Mouse (Mus musculus) embryonic facial prominence, embryonic 11.5 days (tissue): ENCODE data around the gene Pram1. TPM values are rescaled to one million over a fixed set of nuclear protein-coding genes. Genes with fewer than 3 reads are reported as not detected.

Experiments used
- polyA plus RNA-seq: library from polyadenylated mRNA; unstranded; fragments of >200 nt; fragmentation: Nextera tagmentation; extraction: Ambion mirVana; gene quantifications from 2 replicates; pipeline ENCODE4 v1.2.1, GENCODE M21; 2014

Gene Pram1
- polyA plus RNA-seq, 1 experiment from 2014 or later, result 0.32 TPM

Other genes starting within 250 kb of the Pram1 start
- 26.0 and 30.6 TPM in 2 replicates for gene Zfp101, start 243.4 kb upstream of the Pram1 start, polyA plus RNA-seq
- not detected in 2 replicates for gene Actl9, start 205.2 kb upstream of the Pram1 start, polyA plus RNA-seq
- 36.1 and 38.9 TPM in 2 replicates for gene Adamts10, start 113.9 kb upstream of the Pram1 start, polyA plus RNA-seq
- 1.6 and 2.2 TPM in 2 replicates for gene Myo1f, start 82.3 kb upstream of the Pram1 start, polyA plus RNA-seq
- gene Zfp414, start 9.0 kb upstream of the Pram1 start, polyA plus RNA-seq, result 53.3 and 60.0 TPM in 2 replicates
- gene Hnrnpm, start 48.8 kb downstream of the Pram1 start, polyA plus RNA-seq, result 613 and 725 TPM in 2 replicates
- gene March2, start 80.6 kb downstream of the Pram1 start, polyA plus RNA-seq, result 30.0 and 32.7 TPM in 2 replicates
- gene Rab11b, start 122.5 kb downstream of the Pram1 start, polyA plus RNA-seq, result 255 and 273 TPM in 2 replicates
- gene Angptl4, start 143.8 kb downstream of the Pram1 start, polyA plus RNA-seq, result 44.5 and 48.9 TPM in 2 replicates
- 18.2 and 25.1 TPM in 2 replicates for gene Kank3, start 172.5 kb downstream of the Pram1 start, polyA plus RNA-seq
- 824 and 897 TPM in 2 replicates for gene Rps28, start 186.5 kb downstream of the Pram1 start, polyA plus RNA-seq
- 392 and 414 TPM in 2 replicates for gene Ndufa7, start 186.5 kb downstream of the Pram1 start, polyA plus RNA-seq
- gene Cd320, start 205.0 kb downstream of the Pram1 start, polyA plus RNA-seq, result 76.2 and 80.9 TPM in 2 replicates
- not detected in 2 replicates for gene Gm7029, start 235.8 kb downstream of the Pram1 start, polyA plus RNA-seq